Mouse (Mus musculus) forebrain, embryonic 12.5 days (tissue): ENCODE measurements around the gene Pagr1a. TPM values are rescaled to one million over a fixed set of nuclear protein-coding genes. Genes with fewer than 3 reads are reported as not detected.

ENCODE experiments used
- ATAC-seq: fragments of 200-750 bp; cut with Nextera tagmentation; 2 replicates; pipeline ENCODE4 v1.8.0; 2017; ENCODE audit warnings: moderate TSS enrichment; ENCODE audit not compliant: low FRiP score
- H3K27ac ChIP-seq: fragments of 300-500 bp; sonication (generic); 2 replicates; pipeline ENCODE4 v1.5.1; 2016; ENCODE audit warnings: mild to moderate bottlenecking
- H3K27me3 ChIP-seq: fragments of 300-500 bp; sonication (generic); 2 replicates; pipeline ENCODE4 v1.6.1; 2016; ENCODE audit warnings: mild to moderate bottlenecking
- H3K36me3 ChIP-seq: fragments of 300-500 bp; sonication (generic); replicated peaks from 2 replicates; pipeline ENCODE4 v1.6.1; 2016; ENCODE audit warnings: mild to moderate bottlenecking
- H3K4me1 ChIP-seq: fragments of 300-500 bp; sonication (generic); 2 replicates; pipeline ENCODE4 v1.6.1; 2016
- H3K4me2 ChIP-seq: fragments of 300-500 bp; sonication (generic); 2 replicates; pipeline ENCODE4 v1.6.1; 2016; ENCODE audit warnings: mild to moderate bottlenecking, moderate library complexity
- H3K4me3 ChIP-seq: fragments of 300-500 bp; sonication (generic); replicated peaks from 2 replicates; pipeline ENCODE4 v1.5.1; 2016; ENCODE audit warnings: mild to moderate bottlenecking
- H3K9ac ChIP-seq: fragments of 300-500 bp; sonication (generic); 2 replicates; pipeline ENCODE4 v1.6.1; 2016; ENCODE audit warnings: mild to moderate bottlenecking
- H3K9me3 ChIP-seq: fragments of 300-500 bp; sonication (generic); 2 replicates; pipeline ENCODE4 v1.6.1; 2016
- WGBS: fragments of 180-500 bp; shearing (Covaris S2); methylation state at CpG from one replicate; pipeline ENCODE4 v1.1.7; 2016; 5-methylcytosine and 5-hydroxymethylcytosine counted together
- polyA plus RNA-seq: library from polyadenylated mRNA; unstranded; fragments of >200 nt; fragmentation: Nextera tagmentation; extraction: Ambion mirVana; gene quantifications from 2 replicates; pipeline ENCODE4 v1.2.1, GENCODE M21; 2016

The Pagr1a gene
- polyA plus RNA-seq, 1 experiment from 2014 or later: 66.8 TPM

GRCm38 (mm10) chr7:127018416-127019305 is 1.5 kb upstream of the Pagr1a start:
- H3K4me2 ChIP-seq: peak overlapping the region; percentile 90
- H3K4me1 ChIP-seq: peaks cover 85% of the 10 kb centered on the region
- no peaks in the 10 kb centered on the region for H3K9me3 ChIP-seq
- WGBS: 90% methylated on average over 15 of the region's 15 CpGs
- H3K27ac ChIP-seq: peak overlapping the region; percentile 43; the same call in 1 of the 2 replicates
- H3K9ac ChIP-seq: peak overlapping the region; percentile 47
- no peak for ATAC-seq
- peaks cover 43% of the 10 kb centered on the region for H3K36me3 ChIP-seq
- no peaks in the 10 kb centered on the region for H3K27me3 ChIP-seq
- H3K4me3 ChIP-seq: no peak overlapping the region

DNA sequence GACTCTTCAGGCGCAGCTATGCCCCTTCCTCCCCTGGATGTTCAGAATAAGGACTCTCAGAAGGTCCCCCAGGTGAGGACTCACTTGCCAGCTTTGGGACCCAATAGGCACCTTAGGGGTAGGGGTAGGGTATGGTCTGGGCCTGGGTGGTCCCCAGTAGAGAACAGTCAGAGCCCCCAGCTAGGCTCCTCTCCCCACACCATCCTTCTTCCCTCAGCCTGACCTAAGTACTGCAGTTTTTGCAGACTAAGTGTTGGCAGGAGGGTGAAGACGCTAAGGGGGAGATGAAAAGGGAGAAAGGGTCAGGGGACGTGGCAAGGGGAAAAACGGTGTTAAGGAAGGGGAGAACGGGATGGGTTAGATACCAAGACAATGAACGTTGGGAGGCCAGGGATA is 796 bp upstream of the Pagr1a start:
- H3K4me2 ChIP-seq: peak overlapping the region; percentile 90
- peak overlapping the region; percentile 96 for H3K27ac ChIP-seq
- peaks cover 78% of the 10 kb centered on the region for H3K4me1 ChIP-seq
- H3K9ac ChIP-seq: peak overlapping the region; percentile 47; the same call in 1 of the 2 replicates
- no peaks in the 10 kb centered on the region for H3K27me3 ChIP-seq
- no peaks in the 10 kb centered on the region for H3K9me3 ChIP-seq
- H3K36me3 ChIP-seq: peaks cover 43% of the 10 kb centered on the region
- H3K4me3 ChIP-seq: no peak overlapping the region
- ATAC-seq: no peak
- 64% methylated on average over 6 of the region's 6 CpGs for WGBS

DNA sequence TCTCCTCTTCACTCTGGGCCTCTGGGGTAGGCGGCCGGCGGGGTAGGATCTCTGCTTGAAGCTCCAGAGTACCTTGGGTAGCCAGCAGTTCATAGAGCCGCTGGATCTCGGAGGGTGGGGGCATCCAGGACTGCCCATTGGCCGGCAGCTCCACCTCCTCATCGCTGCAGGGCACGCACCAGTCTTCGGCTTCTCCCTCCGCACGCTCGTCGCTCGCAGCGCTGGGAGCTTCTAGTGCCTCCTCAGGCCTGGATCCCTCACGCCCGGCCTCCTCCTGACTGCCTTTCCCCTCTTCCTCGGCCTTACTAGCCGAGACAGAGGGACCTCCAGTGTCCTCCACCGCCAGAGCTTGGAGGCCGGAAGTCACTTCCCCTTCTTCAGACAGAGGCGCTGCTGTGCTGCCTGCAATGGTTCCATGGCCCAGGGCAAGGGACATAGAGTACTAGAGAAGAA is 640 bp downstream of the Pagr1a start:
- H3K4me3 ChIP-seq: peak overlapping the region; percentile 64
- WGBS: under 1% methylated on average over 22 of the region's 22 CpGs
- ATAC-seq: peak; percentile 45
- peak overlapping the region; percentile 92 for H3K4me2 ChIP-seq
- peak overlapping the region; percentile 96 for H3K27ac ChIP-seq
- no peaks in the 10 kb centered on the region for H3K27me3 ChIP-seq
- H3K9ac ChIP-seq: peak overlapping the region; percentile 94
- H3K4me1 ChIP-seq: peaks cover 68% of the 10 kb centered on the region
- no peaks in the 10 kb centered on the region for H3K9me3 ChIP-seq
- peaks cover 38% of the 10 kb centered on the region for H3K36me3 ChIP-seq

- ATAC-seq: no peak
- Histone ChIP-seq H3K27me3 (no peaks in the 10 kb centered on the region), H3K4me2 (peak within 1 kb of the TSS; percentile 92), H3K27ac (peak within 1 kb of the TSS; percentile 96), H3K9ac (peak within 1 kb of the TSS; percentile 94), H3K9me3 (no peaks in the 10 kb centered on the region), H3K4me1 (peaks cover 67% of the 10 kb centered on the region), H3K4me3 (peak within 1 kb of the TSS; percentile 64), H3K36me3 (peaks cover 38% of the 10 kb centered on the region)
These were observed 869 bp downstream of the Pagr1a start, which contains the start of gene Pagr1b for GRCm38 (mm10) chr7:127016481-127016485. TSS of gene Pagr1b (minus strand) at chr7:127016484.

DNA sequence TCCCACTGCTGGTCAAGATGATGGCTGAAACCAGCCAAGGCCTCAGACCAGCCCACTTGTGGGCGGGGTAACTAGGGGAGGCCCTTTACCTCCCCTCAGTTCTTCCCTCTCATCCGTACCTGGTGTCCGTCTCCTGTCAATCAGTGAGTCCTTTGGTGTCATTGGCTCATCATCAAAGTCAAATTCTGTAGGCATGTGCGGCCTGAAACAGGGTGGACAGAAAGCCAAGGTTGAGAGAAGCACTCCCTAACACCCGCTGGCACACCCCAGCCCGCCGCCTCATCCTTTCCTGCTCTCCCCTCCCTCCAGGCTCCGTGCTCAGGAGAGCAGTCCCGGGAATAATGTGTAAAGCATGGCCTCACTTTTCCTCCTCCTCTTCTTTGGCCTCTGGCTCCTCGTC is 1.1 kb downstream of the Pagr1a start:
- WGBS: 3% methylated on average over 10 of the region's 10 CpGs
- Histone ChIP-seq H3K4me3 (peak overlapping the region; percentile 64), H3K36me3 (peaks cover 38% of the 10 kb centered on the region), H3K27me3 (no peaks in the 10 kb centered on the region), H3K27ac (peak overlapping the region; percentile 96), H3K9me3 (no peaks in the 10 kb centered on the region), H3K4me2 (peak overlapping the region; percentile 92), H3K4me1 (peaks cover 65% of the 10 kb centered on the region), H3K9ac (peak overlapping the region; percentile 94)
- ATAC-seq: no peak

GRCm38 (mm10) chr7:127014993-127015392 is 2.2 kb downstream of the Pagr1a start:
- no peaks in the 10 kb centered on the region for H3K9me3 ChIP-seq
- peak overlapping the region; percentile 92 for H3K4me2 ChIP-seq
- peaks cover 54% of the 10 kb centered on the region for H3K4me1 ChIP-seq
- peaks cover 38% of the 10 kb centered on the region for H3K36me3 ChIP-seq
- 0 out of 2 replicates have a peak overlapping the region, but pooled peaks have one; percentile 94 for H3K9ac ChIP-seq
- no peak for ATAC-seq
- no peak overlapping the region for H3K4me3 ChIP-seq
- 93% methylated on average over 12 of the region's 12 CpGs for WGBS
- H3K27ac ChIP-seq: no peak overlapping the region
- no peaks in the 10 kb centered on the region for H3K27me3 ChIP-seq

GRCm38 (mm10) chr7:127014320-127014719 is 2.8 kb downstream of the Pagr1a start, which contains the start of gene Mvp:
TSS of gene Mvp (minus strand) at chr7:127014621.
- WGBS: 82% methylated on average over 11 of the region's 11 CpGs
- Histone ChIP-seq H3K27me3 (no peaks in the 10 kb centered on the region), H3K9me3 (no peaks in the 10 kb centered on the region), H3K4me2 (peak within 1 kb of the TSS; percentile 92), H3K4me3 (peak within 1 kb of the TSS; percentile 22), H3K27ac (no peak within 1 kb of the TSS), H3K36me3 (peaks cover 38% of the 10 kb centered on the region), H3K9ac (0 out of 2 replicates have a peak within 1 kb of the TSS, but pooled peaks have one; percentile 94), H3K4me1 (peaks cover 47% of the 10 kb centered on the region)
- ATAC-seq: no peak

- no peak for ATAC-seq
- H3K4me1 ChIP-seq: peaks cover 42% of the 10 kb centered on the region
- no peaks in the 10 kb centered on the region for H3K27me3 ChIP-seq
- H3K4me2 ChIP-seq: no peak overlapping the region
- no peak overlapping the region for H3K9ac ChIP-seq
- H3K36me3 ChIP-seq: peaks cover 38% of the 10 kb centered on the region
- no peak overlapping the region for H3K27ac ChIP-seq
- no peak overlapping the region for H3K4me3 ChIP-seq
- no peaks in the 10 kb centered on the region for H3K9me3 ChIP-seq
- WGBS: 96% methylated on average over 6 of the region's 6 CpGs
These were observed 3.8 kb downstream of the Pagr1a start for GRCm38 (mm10) chr7:127013385-127013784.

DNA sequence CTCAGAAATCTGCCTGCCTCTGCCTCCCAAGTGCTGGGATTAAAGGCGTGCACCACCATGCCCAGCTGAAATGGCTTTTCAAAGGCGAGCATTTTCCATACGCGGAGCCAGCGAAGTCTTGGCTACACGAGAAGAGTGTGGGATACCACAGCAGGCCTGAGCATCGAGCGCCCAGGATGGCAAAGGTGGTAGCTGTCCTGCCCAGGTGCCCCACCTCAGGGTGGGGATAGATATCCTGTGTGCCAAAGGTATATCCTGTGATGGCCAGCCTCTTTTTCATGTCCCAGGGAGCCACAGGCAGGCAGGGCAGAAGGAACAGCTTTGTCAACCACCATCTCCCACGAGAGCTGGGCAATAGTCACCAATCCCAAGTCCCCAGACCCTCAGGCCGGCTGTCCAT is 4.3 kb downstream of the Pagr1a start:
- Histone ChIP-seq H3K4me2 (no peak overlapping the region), H3K36me3 (peaks cover 38% of the 10 kb centered on the region), H3K9me3 (no peaks in the 10 kb centered on the region), H3K4me1 (peaks cover 37% of the 10 kb centered on the region), H3K27ac (no peak overlapping the region), H3K27me3 (no peaks in the 10 kb centered on the region), H3K9ac (no peak overlapping the region), H3K4me3 (no peak overlapping the region)
- ATAC-seq: no peak
- 94% methylated on average over 10 of the region's 10 CpGs for WGBS

GRCm38 (mm10) chr7:127012374-127012773 is 4.8 kb downstream of the Pagr1a start:
- H3K9me3 ChIP-seq: no peaks in the 10 kb centered on the region
- ATAC-seq: no peak
- H3K27me3 ChIP-seq: no peaks in the 10 kb centered on the region
- peaks cover 33% of the 10 kb centered on the region for H3K4me1 ChIP-seq
- H3K27ac ChIP-seq: no peak overlapping the region
- no peak overlapping the region for H3K4me2 ChIP-seq
- no peak overlapping the region for H3K9ac ChIP-seq
- peaks cover 38% of the 10 kb centered on the region for H3K36me3 ChIP-seq
- 91% methylated on average over 6 of the region's 6 CpGs for WGBS
- H3K4me3 ChIP-seq: no peak overlapping the region

DNA sequence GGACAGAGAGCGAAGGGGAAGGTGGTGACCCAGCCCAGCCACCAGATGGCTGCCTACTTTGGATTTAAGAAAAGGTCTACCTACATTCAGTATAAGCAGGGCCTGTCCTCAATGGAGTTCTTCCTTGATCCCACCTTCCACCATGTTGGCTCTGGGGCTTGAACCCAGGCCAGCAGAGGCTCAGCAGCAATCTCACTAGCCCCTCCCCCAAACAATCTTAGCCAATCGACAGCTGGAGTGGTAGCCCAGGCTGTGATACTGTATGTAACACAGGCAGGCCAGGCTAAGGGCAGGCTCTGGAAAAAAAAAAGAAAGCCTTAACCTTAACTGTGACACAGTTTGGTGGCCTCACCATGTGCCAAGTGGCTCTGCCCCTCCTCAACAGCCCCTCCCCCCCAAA is 5.4 kb downstream of the Pagr1a start:
- Histone ChIP-seq H3K27ac (peak overlapping the region; percentile 19; the same call in 1 of the 2 replicates), H3K4me3 (no peak overlapping the region), H3K4me2 (no peak overlapping the region), H3K36me3 (peaks cover 38% of the 10 kb centered on the region), H3K9me3 (no peaks in the 10 kb centered on the region), H3K27me3 (no peaks in the 10 kb centered on the region), H3K9ac (no peak overlapping the region), H3K4me1 (peaks cover 33% of the 10 kb centered on the region)
- 74% methylated on average over 2 of the region's 2 CpGs for WGBS
- no peak for ATAC-seq

DNA sequence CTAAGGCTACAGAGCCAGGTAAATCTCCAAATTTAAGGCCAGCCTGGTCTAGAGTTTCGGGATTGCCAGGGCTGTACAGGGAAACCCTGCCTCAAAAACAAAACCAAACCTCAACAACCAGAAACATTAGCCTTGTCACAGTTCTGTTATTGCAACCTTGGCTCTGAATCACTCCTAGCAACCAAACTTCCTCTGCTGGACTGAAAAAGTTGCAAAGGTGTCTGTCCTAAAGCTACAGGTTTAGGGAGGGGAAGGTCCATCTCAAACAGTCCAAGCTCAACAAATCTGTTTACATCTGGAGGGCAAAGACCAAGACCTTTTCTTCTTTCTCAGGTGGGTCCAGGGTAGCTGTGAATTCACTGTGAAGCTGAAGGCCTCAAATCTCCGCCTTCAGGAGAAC is 6.1 kb downstream of the Pagr1a start:
- WGBS: 93% methylated on average over 2 of the region's 2 CpGs
- Histone ChIP-seq H3K9me3 (no peaks in the 10 kb centered on the region), H3K4me3 (no peak overlapping the region), H3K27me3 (no peaks in the 10 kb centered on the region), H3K9ac (no peak overlapping the region), H3K4me2 (no peak overlapping the region), H3K27ac (no peak overlapping the region), H3K36me3 (peaks cover 38% of the 10 kb centered on the region), H3K4me1 (peaks cover 32% of the 10 kb centered on the region)
- ATAC-seq: no peak
